Mouse (Mus musculus): ENCODE measurements around the gene Il3ra. TPM values are rescaled to one million over a fixed set of nuclear protein-coding genes. Genes with fewer than 3 reads are reported as not detected.

The Il3ra gene
- total and polyA plus RNA-seq, 3 experiments: 2.7 to 105 (median 10.4) TPM

- TF ChIP-seq CTCF (IDR thresholded peaks at IDR 0.05; ENCODE audit: low read depth, low read length): no peak
- no peak for TF ChIP-seq GATA1 (IDR thresholded peaks at IDR 0.05; ENCODE audit: borderline replicate concordance, low read length)
- ATAC-seq (ENCODE audit: extremely low read depth, insufficient number of reproducible peaks, low FRiP score, poor library complexity, severe bottlenecking) (no peak), DNase-seq (ENCODE audit: low spot score) (no peak)
- Histone ChIP-seq H3K27me3 (ENCODE audit: insufficient read depth, low read length) (no peaks in the 10 kb centered on the region), H3K9me3 (replicated peaks) (peaks cover 77% of the 10 kb centered on the region), H3K4me3 (ENCODE audit: low read depth, low read length) (no peak overlapping the region), H3K4me1 (ENCODE audit: insufficient read depth, low read depth, low read length) (peaks cover 11% of the 10 kb centered on the region), H3K36me3 (replicated peaks) (peaks cover 63% of the 10 kb centered on the region)
Measured at GRCm38 (mm10) chr14:14351148-14351455, 5.0 kb downstream of the Il3ra start.

GRCm38 (mm10) chr14:14351721-14352590 lies 5.9 kb downstream of the Il3ra start:
- no peak for ATAC-seq (ENCODE audit: extremely low read depth, insufficient number of reproducible peaks, low FRiP score, poor library complexity, severe bottlenecking)
- H3K36me3 ChIP-seq (replicated peaks): peaks cover 63% of the 10 kb centered on the region
- H3K9me3 ChIP-seq (replicated peaks): peaks cover 74% of the 10 kb centered on the region
- no peaks in the 10 kb centered on the region for H3K27me3 ChIP-seq (ENCODE audit: insufficient read depth, low read length)
- DNase-seq (ENCODE audit: low spot score): no peak
- no peak for TF ChIP-seq GATA1 (IDR thresholded peaks at IDR 0.05; ENCODE audit: borderline replicate concordance, low read length)
- no peak for TF ChIP-seq POLR2AphosphoS5 (IDR thresholded peaks at IDR 0.05; ENCODE audit: insufficient replicate concordance, low read depth, low read length)
- no peak for TF ChIP-seq CTCF (IDR thresholded peaks at IDR 0.05; ENCODE audit: low read depth, low read length)
- TF ChIP-seq TAL1 (conservative IDR thresholded peaks at IDR 0.05; ENCODE audit: low read depth, low read length): no peak
- no peak for TF ChIP-seq GATA2 (IDR thresholded peaks at IDR 0.05; ENCODE audit: borderline replicate concordance, low read depth, low read length)
- peaks cover 6% of the 10 kb centered on the region; the same call in 1 of the 2 replicates for H3K4me1 ChIP-seq (ENCODE audit: insufficient read depth, low read depth, low read length)
- no peak overlapping the region for H3K4me3 ChIP-seq (ENCODE audit: low read depth, low read length)

GRCm38 (mm10) chr14:14352606-14353005 lies 6.5 kb downstream of the Il3ra start:
- H3K27me3 ChIP-seq (ENCODE audit: insufficient read depth, low read length): no peaks in the 10 kb centered on the region
- peaks cover 59% of the 10 kb centered on the region for H3K36me3 ChIP-seq (replicated peaks)
- peaks cover 68% of the 10 kb centered on the region for H3K9me3 ChIP-seq (replicated peaks)
- H3K4me1 ChIP-seq (ENCODE audit: insufficient read depth, low read depth, low read length): peaks cover 6% of the 10 kb centered on the region; the same call in 1 of the 2 replicates
- DNase-seq (ENCODE audit: low spot score): no peak
- H3K4me3 ChIP-seq (ENCODE audit: low read depth, low read length): no peak overlapping the region
- TF ChIP-seq POLR2AphosphoS5 (IDR thresholded peaks at IDR 0.05; ENCODE audit: insufficient replicate concordance, low read depth, low read length): no peak
- TF ChIP-seq GATA1 (IDR thresholded peaks at IDR 0.05; ENCODE audit: borderline replicate concordance, low read length): no peak
- TF ChIP-seq TAL1 (conservative IDR thresholded peaks at IDR 0.05; ENCODE audit: low read depth, low read length): no peak
- TF ChIP-seq CTCF (IDR thresholded peaks at IDR 0.05; ENCODE audit: low read depth, low read length): no peak
- no peak for ATAC-seq (ENCODE audit: extremely low read depth, insufficient number of reproducible peaks, low FRiP score, poor library complexity, severe bottlenecking)

- ATAC-seq (ENCODE audit: extremely low read depth, insufficient number of reproducible peaks, low FRiP score, poor library complexity, severe bottlenecking): no peak
- no peak overlapping the region for H3K4me3 ChIP-seq (ENCODE audit: low read depth, low read length)
Measured at GRCm38 (mm10) chr14:14353081-14353732, 7.1 kb downstream of the Il3ra start.

DNA sequence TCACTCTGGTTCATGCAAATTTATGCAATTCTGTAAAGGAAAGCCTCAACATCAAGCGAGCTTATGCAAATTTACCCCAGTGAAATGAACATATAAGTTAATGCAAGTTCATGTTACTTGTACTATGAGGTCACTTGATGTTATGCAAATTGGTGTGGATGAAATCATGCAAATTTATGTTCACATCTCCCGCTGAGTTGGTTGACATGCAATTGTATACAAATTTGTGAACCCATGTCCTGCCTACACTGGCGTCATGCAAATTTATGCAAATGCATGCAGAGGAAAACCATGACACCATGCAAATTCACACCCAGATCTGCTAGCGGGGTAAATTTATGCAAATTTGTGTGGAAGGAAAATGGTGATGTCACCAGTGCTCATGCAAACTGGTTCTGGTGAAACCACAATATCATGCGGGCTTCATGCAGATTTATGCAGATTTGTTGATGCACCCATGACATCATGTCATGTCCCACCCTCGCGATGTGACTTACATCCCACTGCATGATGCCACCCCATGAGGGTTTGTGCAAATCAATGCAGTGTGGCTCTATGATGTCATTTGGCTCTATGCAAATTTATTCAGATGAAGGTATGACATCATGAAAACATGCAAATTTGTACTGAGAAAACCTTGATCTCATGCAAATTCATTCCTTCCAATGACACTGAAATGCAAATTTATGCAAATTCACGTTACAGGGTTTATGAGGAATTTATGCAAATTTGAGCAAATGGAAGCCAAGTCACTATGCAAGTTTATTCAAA lies 7.8 kb downstream of the Il3ra start:
- H3K4me1 ChIP-seq (ENCODE audit: insufficient read depth, low read depth, low read length): no peaks in the 10 kb centered on the region
- DNase-seq (ENCODE audit: low spot score) (no peak), ATAC-seq (ENCODE audit: extremely low read depth, insufficient number of reproducible peaks, low FRiP score, poor library complexity, severe bottlenecking) (no peak)
- H3K9me3 ChIP-seq (replicated peaks): peaks cover 55% of the 10 kb centered on the region
- TF ChIP-seq GATA1 (IDR thresholded peaks at IDR 0.05; ENCODE audit: borderline replicate concordance, low read length) (no peak), CTCF (IDR thresholded peaks at IDR 0.05; ENCODE audit: low read depth, low read length) (no peak), POLR2AphosphoS5 (IDR thresholded peaks at IDR 0.05; ENCODE audit: insufficient replicate concordance, low read depth, low read length) (no peak), GATA2 (IDR thresholded peaks at IDR 0.05; ENCODE audit: borderline replicate concordance, low read depth, low read length) (no peak), TAL1 (conservative IDR thresholded peaks at IDR 0.05; ENCODE audit: low read depth, low read length) (no peak)
- H3K36me3 ChIP-seq (replicated peaks): peaks cover 48% of the 10 kb centered on the region
- H3K4me3 ChIP-seq (ENCODE audit: low read depth, low read length): no peak overlapping the region
- H3K27me3 ChIP-seq (ENCODE audit: insufficient read depth, low read length): no peaks in the 10 kb centered on the region

More at GRCm38 (mm10) chr14:14353081-14353732, 7.1 kb downstream of the Il3ra start:
- TF ChIP-seq CTCF (IDR thresholded peaks at IDR 0.05; ENCODE audit: low read depth, low read length) (no peak), GATA1 (IDR thresholded peaks at IDR 0.05; ENCODE audit: borderline replicate concordance, low read length) (no peak)
- Histone ChIP-seq H3K27me3 (ENCODE audit: insufficient read depth, low read length) (no peaks in the 10 kb centered on the region), H3K4me1 (ENCODE audit: insufficient read depth, low read depth, low read length) (no peaks in the 10 kb centered on the region), H3K36me3 (replicated peaks) (peaks cover 53% of the 10 kb centered on the region), H3K9me3 (replicated peaks) (peaks cover 62% of the 10 kb centered on the region)
- DNase-seq (ENCODE audit: low spot score): no peak
